Mouse (Mus musculus): ENCODE data around the gene 1700008P02Rik.
"Not testable (repeated sequence)": the region's sequence is repeated elsewhere in the genome, so short reads cannot be mapped to it uniquely, and the experiment has no call there.

The 1700008P02Rik gene

GRCm38 (mm10) chr3:6620343-6620742 is at the start of gene 1700008P02Rik:
TSS of gene 1700008P02Rik (minus strand) at chr3:6620443.
- no peak for DNase-seq (ENCODE audit: low spot score in 2 of 2)

- DNase-seq (ENCODE audit: low spot score in 2 of 2) = no peak
Measured at GRCm38 (mm10) chr3:6649411-6649810, 29.2 kb upstream of the 1700008P02Rik start.

GRCm38 (mm10) chr3:6638151-6638550 is 17.9 kb upstream of the 1700008P02Rik start:
- not testable (repeated sequence) for DNase-seq (ENCODE audit: low spot score in 2 of 2)

GRCm38 (mm10) chr3:6634256-6634655 is 14.0 kb upstream of the 1700008P02Rik start:
- no peak for DNase-seq (ENCODE audit: low spot score in 2 of 2)

GRCm38 (mm10) chr3:6617881-6618280 is 2.4 kb downstream of the 1700008P02Rik start:
- no peak for DNase-seq (ENCODE audit: low spot score in 2 of 2)

Measured in cerebellum, postnatal 4 days (tissue).